Mouse (Mus musculus): ENCODE data around the gene Wscd2. TPM values are rescaled to one million over a fixed set of nuclear protein-coding genes. Genes with fewer than 3 reads are reported as not detected.

Wscd2 gene
- polyA plus RNA-seq (2015; fragmentation: Illumina TruSeq; extraction: RNeasy Lipid Tissue Mini Kit (QIAGEN cat#74804); ENCODE audit: insufficient read depth, low replicate concordance), result 0.69 TPM

GRCm38 (mm10) chr5:113490033-113490432 lies at the start of gene Wscd2:
Wscd2 (plus strand) TSS chr5:113490333.

Other genes starting within 250 kb of the Wscd2 start
- gene Sgsm1, start 179.5 kb upstream of the Wscd2 start, polyA plus RNA-seq (2015; fragmentation: Illumina TruSeq; extraction: RNeasy Lipid Tissue Mini Kit (QIAGEN cat#74804); ENCODE audit: insufficient read depth, low replicate concordance), result not detected
- gene Aym1, start 133.0 kb upstream of the Wscd2 start, polyA plus RNA-seq (2015; fragmentation: Illumina TruSeq; extraction: RNeasy Lipid Tissue Mini Kit (QIAGEN cat#74804); ENCODE audit: insufficient read depth, low replicate concordance), result not detected
- 8.9 TPM for gene Cmklr1, start 160.1 kb downstream of the Wscd2 start, polyA plus RNA-seq (2015; fragmentation: Illumina TruSeq; extraction: RNeasy Lipid Tissue Mini Kit (QIAGEN cat#74804); ENCODE audit: insufficient read depth, low replicate concordance)
- gene 1700069L16Rik, start 234.4 kb downstream of the Wscd2 start, polyA plus RNA-seq (2015; fragmentation: Illumina TruSeq; extraction: RNeasy Lipid Tissue Mini Kit (QIAGEN cat#74804); ENCODE audit: insufficient read depth, low replicate concordance), result not detected
- 3.3 TPM for gene Ficd, start 245.5 kb downstream of the Wscd2 start, polyA plus RNA-seq (2015; fragmentation: Illumina TruSeq; extraction: RNeasy Lipid Tissue Mini Kit (QIAGEN cat#74804); ENCODE audit: insufficient read depth, low replicate concordance)

All from spleen, adult 10 weeks (tissue).